27 mouse cellular contexts compared by ENCODE assay signal in genomic region chr11:100659806-100660205, GRCm38 (mm10). TPM values are rescaled to one million over a fixed set of nuclear protein-coding genes. Genes with fewer than 3 reads are reported as not detected.
DNase-seq lines count a peak whose midpoint lies in the region; ATAC-seq lines count a peak whose summit lies in the region.
"Had no signal": no experiment of that assay in that cellular context is flagged by ENCODE, and none has a peak within 500 bp of the region (broad histone marks: within the 10 kb centered on the region; RNA-seq: fewer than 3 reads in every experiment).

No protein-coding gene starts in this region.

- DNase-seq in adrenal gland, adult 8-10 months: peak; percentile 34
- no peak for DNase-seq in adrenal gland, postnatal 25 days
- DNase-seq in heart, adult 18-20 months: no peak
- DNase-seq in retina, postnatal 1 day: peak; percentile 62
- DNase-seq in embryonic facial prominence, embryonic 10.5 days (ENCODE audit: low spot score): no peak
- DNase-seq: cerebellum, adult 18-20 months; cerebellum, adult 9-10 months; cerebellum, postnatal 14 days; gastrocnemius, postnatal 10 days; gastrocnemius, postnatal 36 days; heart, postnatal 10 days; heart, postnatal 36 days; kidney, adult 11 months had no signal

- H3K9me3 ChIP-seq in heart, embryonic 11.5 days (replicated peaks; ENCODE audit: control insufficient read depth, low read length): no peaks in the 10 kb centered on the region
- no peaks in the 10 kb centered on the region for H3K9me3 ChIP-seq in embryonic facial prominence, embryonic 10.5 days
- H3K9me3 ChIP-seq: embryonic facial prominence, embryonic 12.5 days; embryonic facial prominence, embryonic 15.5 days; forebrain, embryonic 13.5 days; heart, embryonic 12.5 days; heart, embryonic 15.5 days; hindbrain, embryonic 10.5 days; hindbrain, embryonic 13.5 days; intestine, embryonic 15.5 days had no signal

- H3K4me1 ChIP-seq in heart, embryonic 11.5 days (ENCODE audit: control insufficient read depth, insufficient read depth, low read length): peaks cover 10% of the 10 kb centered on the region
- H3K4me1 ChIP-seq in embryonic facial prominence, embryonic 10.5 days: peaks cover 23% of the 10 kb centered on the region
- H3K4me1 ChIP-seq: intestine, embryonic 15.5 days had no signal

- 0 out of 2 replicates have a peak, but pooled peaks have one; percentile 2 for ATAC-seq in heart, embryonic 11.5 days (replicated peaks; ENCODE audit: insufficient number of reproducible peaks, low FRiP score, low TSS enrichment)
- ATAC-seq: CD4-positive, CD25-positive, alpha-beta regulatory T cell, adult 4 months; forebrain, embryonic 13.5 days; forebrain, embryonic 16.5 days; hindbrain, embryonic 16.5 days; intestine, embryonic 15.5 days had no signal

- no peak overlapping the region for H3K4me3 ChIP-seq in heart, embryonic 11.5 days (ENCODE audit: low read depth, low read length)
- no peak overlapping the region for H3K4me3 ChIP-seq in embryonic facial prominence, embryonic 10.5 days
- H3K4me3 ChIP-seq: embryonic facial prominence, embryonic 12.5 days; embryonic facial prominence, embryonic 15.5 days; forebrain, embryonic 13.5 days; heart, embryonic 12.5 days; heart, embryonic 15.5 days; hindbrain, embryonic 10.5 days; hindbrain, embryonic 13.5 days; intestine, embryonic 15.5 days had no signal

- no peaks in the 10 kb centered on the region for H3K36me3 ChIP-seq in heart, embryonic 11.5 days (ENCODE audit: control insufficient read depth, insufficient read depth, low read length)
- no peaks in the 10 kb centered on the region for H3K36me3 ChIP-seq in embryonic facial prominence, embryonic 10.5 days (replicated peaks)
- H3K36me3 ChIP-seq: embryonic facial prominence, embryonic 12.5 days; embryonic facial prominence, embryonic 15.5 days; heart, embryonic 12.5 days; heart, embryonic 15.5 days; hindbrain, embryonic 10.5 days; hindbrain, embryonic 13.5 days; intestine, embryonic 15.5 days had no signal

- no peaks in the 10 kb centered on the region; the same call in 1 of the 2 replicates for H3K27me3 ChIP-seq in heart, embryonic 11.5 days (ENCODE audit: control insufficient read depth, insufficient read depth, low read length)
- H3K27me3 ChIP-seq in embryonic facial prominence, embryonic 10.5 days (replicated peaks; ENCODE audit: low read depth, poor library complexity, severe bottlenecking): peaks cover 15% of the 10 kb centered on the region; the same call in 1 of the 2 replicates
- H3K27me3 ChIP-seq: embryonic facial prominence, embryonic 12.5 days; embryonic facial prominence, embryonic 15.5 days; forebrain, embryonic 13.5 days; heart, embryonic 12.5 days; heart, embryonic 15.5 days; hindbrain, embryonic 13.5 days; intestine, embryonic 15.5 days had no signal

- WGBS in heart, embryonic 11.5 days (ENCODE audit: insufficient replicate concordance): 63% methylated on average over 10 of the region's 10 CpGs
- 70% methylated on average over 10 of the region's 10 CpGs for WGBS in embryonic facial prominence, embryonic 10.5 days

- H3K27ac ChIP-seq in heart, embryonic 11.5 days (ENCODE audit: low read depth, low read length): no peak overlapping the region
- no peak overlapping the region for H3K27ac ChIP-seq in embryonic facial prominence, embryonic 10.5 days (replicated peaks)
- H3K27ac ChIP-seq: embryonic facial prominence, embryonic 12.5 days; embryonic facial prominence, embryonic 15.5 days; forebrain, embryonic 13.5 days; heart, embryonic 15.5 days; hindbrain, embryonic 10.5 days; hindbrain, embryonic 13.5 days; intestine, embryonic 15.5 days had no signal

- no peak overlapping the region for H3K4me2 ChIP-seq in heart, embryonic 11.5 days
- H3K4me2 ChIP-seq: embryonic facial prominence, embryonic 12.5 days; embryonic facial prominence, embryonic 15.5 days; forebrain, embryonic 13.5 days; heart, embryonic 12.5 days; heart, embryonic 15.5 days; hindbrain, embryonic 13.5 days; intestine, embryonic 15.5 days had no signal

- H3K9ac ChIP-seq in heart, embryonic 11.5 days (ENCODE audit: low read depth, low read length): no peak overlapping the region
- H3K9ac ChIP-seq: embryonic facial prominence, embryonic 12.5 days; embryonic facial prominence, embryonic 15.5 days; forebrain, embryonic 13.5 days; heart, embryonic 12.5 days; heart, embryonic 15.5 days; hindbrain, embryonic 13.5 days; intestine, embryonic 15.5 days had no signal

RNA-seq across cellular contexts. Expression of gene Zfp385c, which starts 32.4 kb away (rescaled TPM):
- 1 to 10 TPM in 1 of 4 experiments, under 1 TPM in 3; 0.29 to 3.4 (median 0.66) TPM for total RNA-seq in adrenal gland, adult 8-10 months (2022)
- total RNA-seq in adrenal gland, postnatal 25 days (2021): 0.43 TPM in 1 of 2 replicates, not detected in the other
- 0.14 and 0.25 TPM in 2 replicates for polyA plus RNA-seq in heart, embryonic 11.5 days (2014; fragmentation: Nextera tagmentation; extraction: Ambion mirVana)
- total RNA-seq in heart, adult 18-20 months (2021): under 1 TPM; 0.12 to 0.44 TPM
- polyA plus RNA-seq in embryonic facial prominence, embryonic 10.5 days (2016; fragmentation: Nextera tagmentation; extraction: Ambion mirVana): 1.2 TPM in 2 replicates
- total RNA-seq: granulocyte monocyte progenitor cell, adult 5-6 weeks had no signal
- polyA plus RNA-seq: C2C12 had no signal

RNA-seq across cellular contexts. Expression of gene Dnajc7, which starts 39.8 kb away (rescaled TPM):
- 100 to 1,000 TPM; 204 to 279 (median 249) TPM for total RNA-seq in adrenal gland, adult 8-10 months (2022)
- total RNA-seq in adrenal gland, postnatal 25 days (2021): 237 and 251 TPM in 2 replicates
- polyA plus RNA-seq in heart, embryonic 11.5 days (2014; fragmentation: Nextera tagmentation; extraction: Ambion mirVana): 69.4 and 85.1 TPM in 2 replicates
- 100 to 1,000 TPM; 126 to 128 TPM for total RNA-seq in heart, adult 18-20 months (2021)
- polyA plus RNA-seq in embryonic facial prominence, embryonic 10.5 days (2016; fragmentation: Nextera tagmentation; extraction: Ambion mirVana): 272 and 279 TPM in 2 replicates

RNA-seq across cellular contexts. Expression of gene Nkiras2, which starts 40.8 kb away (rescaled TPM):
- total RNA-seq in adrenal gland, adult 8-10 months (2022): 10 to 100 TPM; 34.3 to 37.3 (median 36.7) TPM
- total RNA-seq in adrenal gland, postnatal 25 days (2021): 40.3 and 46.8 TPM in 2 replicates
- polyA plus RNA-seq in heart, embryonic 11.5 days (2014; fragmentation: Nextera tagmentation; extraction: Ambion mirVana): 65.4 and 66.9 TPM in 2 replicates
- total RNA-seq in heart, adult 18-20 months (2021): 10 to 100 TPM; 48.6 to 50.6 TPM
- polyA plus RNA-seq in embryonic facial prominence, embryonic 10.5 days (2016; fragmentation: Nextera tagmentation; extraction: Ambion mirVana): 77.2 and 81.4 TPM in 2 replicates

RNA-seq across cellular contexts. Expression of gene Dhx58, which starts 44.3 kb away (rescaled TPM):
- total RNA-seq in adrenal gland, adult 8-10 months (2022): 100 to 1,000 TPM in 1 of 4 experiments, 10 to 100 TPM in 3; 56.4 to 143 (median 79.7) TPM
- 47.4 and 63.8 TPM in 2 replicates for total RNA-seq in adrenal gland, postnatal 25 days (2021)
- 0.65 and 1.3 TPM in 2 replicates for polyA plus RNA-seq in heart, embryonic 11.5 days (2014; fragmentation: Nextera tagmentation; extraction: Ambion mirVana)
- 1 to 10 TPM in 1 of 2 experiments, under 1 TPM in 1; 0.60 to 1.0 TPM for total RNA-seq in heart, adult 18-20 months (2021)
- polyA plus RNA-seq in embryonic facial prominence, embryonic 10.5 days (2016; fragmentation: Nextera tagmentation; extraction: Ambion mirVana): 3.3 and 3.6 TPM in 2 replicates

RNA-seq across cellular contexts. Expression of gene Kat2a, which starts 52.5 kb away (rescaled TPM):
- 10 to 100 TPM; 43.3 to 57.7 (median 52.2) TPM for total RNA-seq in adrenal gland, adult 8-10 months (2022)
- total RNA-seq in adrenal gland, postnatal 25 days (2021): 52.2 and 53.5 TPM in 2 replicates
- 36.7 and 37.9 TPM in 2 replicates for polyA plus RNA-seq in heart, embryonic 11.5 days (2014; fragmentation: Nextera tagmentation; extraction: Ambion mirVana)
- 10 to 100 TPM; 12.2 to 14.7 TPM for total RNA-seq in heart, adult 18-20 months (2021)
- polyA plus RNA-seq in embryonic facial prominence, embryonic 10.5 days (2016; fragmentation: Nextera tagmentation; extraction: Ambion mirVana): 72.4 and 80.6 TPM in 2 replicates

Comparison
In these comparisons a context has a peak if more than half of its experiments do, and no peak if none do; other contexts are left out.
1. DNase-seq: peak in adrenal gland, adult 8-10 months (single experiment) and retina, postnatal 1 day (single experiment); none in adrenal gland, postnatal 25 days (single experiment), heart, adult 18-20 months (0 of 2) and embryonic facial prominence, embryonic 10.5 days (single experiment).